Mouse (Mus musculus): Measurements from ENCODE around the gene Dop1b. TPM values are rescaled to one million over a fixed set of nuclear protein-coding genes. Genes with fewer than 3 reads are reported as not detected.

Dop1b gene
- polyA plus RNA-seq, 1 experiment from 2014 or later, result 11.8 TPM

- Histone ChIP-seq H3K27me3 (no peaks in the 10 kb centered on the region), H3K4me2 (no peak overlapping the region), H3K9ac (no peak overlapping the region), H3K9me3 (no peaks in the 10 kb centered on the region), H3K4me3 (no peak overlapping the region), H3K36me3 (peaks cover 15% of the 10 kb centered on the region; the same call in 1 of the 2 replicates), H3K27ac (no peak overlapping the region), H3K4me1 (peaks cover 7% of the 10 kb centered on the region; the same call in 1 of the 2 replicates)
- ATAC-seq (ENCODE audit: insufficient number of reproducible peaks, insufficient read depth, low FRiP score, low TSS enrichment, low read depth), result no peak
- WGBS, result 73% methylated on average over 3 of the region's 3 CpGs
Observed at GRCm38 (mm10) chr16:93799071-93799470, 87.4 kb downstream of the Dop1b start.

- Histone ChIP-seq H3K9me3 (no peaks in the 10 kb centered on the region), H3K36me3 (peaks cover 12% of the 10 kb centered on the region; the same call in 1 of the 2 replicates)
- ATAC-seq (ENCODE audit: insufficient number of reproducible peaks, insufficient read depth, low FRiP score, low TSS enrichment, low read depth), result no peak
Observed at GRCm38 (mm10) chr16:93799936-93800335, 88.2 kb downstream of the Dop1b start.

GRCm38 (mm10) chr16:93807167-93807566, 95.5 kb downstream of the Dop1b start:
- 90% methylated on average over 6 of the region's 6 CpGs for WGBS
- peaks cover 7% of the 10 kb centered on the region for H3K9me3 ChIP-seq
- no peak overlapping the region for H3K4me2 ChIP-seq
- peak overlapping the region; percentile 72; the same call in 1 of the 2 replicates for H3K27ac ChIP-seq
- peaks cover 38% of the 10 kb centered on the region for H3K4me1 ChIP-seq
- no peak overlapping the region for H3K4me3 ChIP-seq
- ATAC-seq (ENCODE audit: insufficient number of reproducible peaks, insufficient read depth, low FRiP score, low TSS enrichment, low read depth), result no peak
- peaks cover 22% of the 10 kb centered on the region for H3K36me3 ChIP-seq
- no peak overlapping the region for H3K9ac ChIP-seq
- no peaks in the 10 kb centered on the region for H3K27me3 ChIP-seq

More at GRCm38 (mm10) chr16:93799936-93800335, 88.2 kb downstream of the Dop1b start:
- Histone ChIP-seq H3K4me1 (peaks cover 7% of the 10 kb centered on the region; the same call in 1 of the 2 replicates), H3K9ac (no peak overlapping the region), H3K27me3 (no peaks in the 10 kb centered on the region), H3K4me3 (no peak overlapping the region), H3K4me2 (no peak overlapping the region), H3K27ac (no peak overlapping the region)
- WGBS, result 95% methylated on average over 16 of the region's 16 CpGs

GRCm38 (mm10) chr16:93807961-93808554, 96.4 kb downstream of the Dop1b start:
- Histone ChIP-seq H3K27ac (peak overlapping the region; percentile 72), H3K9ac (no peak overlapping the region), H3K4me3 (no peak overlapping the region), H3K9me3 (peaks cover 7% of the 10 kb centered on the region), H3K4me2 (no peak overlapping the region), H3K4me1 (peaks cover 38% of the 10 kb centered on the region), H3K27me3 (no peaks in the 10 kb centered on the region), H3K36me3 (peaks cover 25% of the 10 kb centered on the region)
- no peak for ATAC-seq (ENCODE audit: insufficient number of reproducible peaks, insufficient read depth, low FRiP score, low TSS enrichment, low read depth)
- WGBS, result 5% methylated on average over 8 of the region's 8 CpGs

DNA sequence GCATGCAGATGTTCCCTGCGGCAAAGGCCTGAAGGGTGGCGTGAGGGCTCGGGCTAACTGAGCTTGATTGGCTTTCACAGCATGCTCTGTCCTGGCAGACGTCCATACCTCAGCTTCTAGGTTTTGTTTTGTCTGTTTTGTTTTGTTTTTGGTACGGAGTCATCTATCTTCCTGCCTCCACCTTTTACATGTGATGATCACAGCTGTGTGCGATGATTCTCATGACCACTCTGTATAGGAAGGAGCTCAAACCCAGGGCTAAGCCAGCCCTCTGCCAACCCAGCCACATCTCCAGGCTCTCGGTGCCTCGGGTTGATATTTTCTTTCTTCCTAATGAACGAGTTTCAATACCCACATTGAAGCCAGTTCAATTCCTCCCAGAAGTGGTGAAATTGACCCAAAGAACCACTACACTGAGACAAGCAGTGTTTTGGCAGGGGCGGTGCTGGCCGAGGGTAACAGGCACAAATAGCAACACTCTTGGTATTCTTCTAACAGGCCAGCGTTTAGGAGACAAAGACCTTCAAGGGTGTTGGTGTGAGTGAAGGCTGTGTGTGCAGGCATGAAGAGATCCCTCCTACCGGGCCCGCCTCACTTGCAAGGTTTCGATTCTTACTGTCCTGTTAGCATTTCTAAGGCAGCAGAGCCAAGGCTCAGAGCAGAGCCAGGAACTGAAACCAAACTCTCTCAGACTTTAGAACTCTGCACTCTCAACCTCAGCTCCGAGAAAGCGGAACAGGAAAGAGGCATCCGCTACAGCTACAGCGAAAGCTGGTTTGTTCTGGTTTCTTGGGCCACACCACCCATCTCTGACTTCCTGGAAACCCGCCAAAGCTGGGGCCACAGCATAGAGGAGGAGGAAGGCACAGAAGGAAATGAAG, 104.4 kb downstream of the Dop1b start:
- H3K9me3 ChIP-seq, result peaks cover 7% of the 10 kb centered on the region
- no peak overlapping the region for H3K4me3 ChIP-seq
- peak overlapping the region; percentile 68 for H3K27ac ChIP-seq
- H3K4me1 ChIP-seq, result peaks cover 7% of the 10 kb centered on the region
- 61% methylated on average over 20 of the region's 20 CpGs for WGBS
- H3K27me3 ChIP-seq, result no peaks in the 10 kb centered on the region
- peak; percentile 62; the same call in 1 of the 2 replicates for ATAC-seq (ENCODE audit: insufficient number of reproducible peaks, insufficient read depth, low FRiP score, low TSS enrichment, low read depth)
- peaks cover 13% of the 10 kb centered on the region for H3K36me3 ChIP-seq
- peak overlapping the region; percentile 16; the same call in 1 of the 2 replicates for H3K9ac ChIP-seq
- no peak overlapping the region for H3K4me2 ChIP-seq

- H3K27ac ChIP-seq, result peak overlapping the region; percentile 68
- no peak for ATAC-seq (ENCODE audit: insufficient number of reproducible peaks, insufficient read depth, low FRiP score, low TSS enrichment, low read depth)
- 76% methylated on average over 7 of the region's 7 CpGs for WGBS
Observed at GRCm38 (mm10) chr16:93816861-93817260, 105.2 kb downstream of the Dop1b start.

DNA sequence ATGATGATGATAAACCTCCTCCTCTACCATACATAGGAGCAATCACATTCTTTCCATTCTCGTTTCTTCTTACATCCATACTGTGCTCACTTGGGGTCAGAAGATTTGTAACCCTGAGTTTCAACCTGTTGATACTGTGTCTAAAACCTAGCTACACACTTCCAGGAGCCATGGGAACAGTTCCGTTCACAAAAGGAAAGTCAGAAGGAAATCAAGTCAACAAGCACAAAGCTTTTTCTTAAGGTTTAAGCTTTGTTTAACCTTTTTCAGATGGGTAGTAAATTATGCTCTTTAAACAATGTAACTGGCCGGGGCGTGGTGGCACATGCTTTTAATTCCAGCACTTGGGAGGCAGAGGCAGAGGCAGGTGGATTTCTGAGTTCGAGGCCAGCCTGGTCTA, 105.7 kb downstream of the Dop1b start:
- WGBS, result 77% methylated on average over 5 of the region's 5 CpGs
- no peak overlapping the region for H3K4me2 ChIP-seq
- peaks cover 7% of the 10 kb centered on the region for H3K4me1 ChIP-seq
- H3K9me3 ChIP-seq, result 0 out of 2 replicates have a peak, but pooled peaks cover 4% of the 10 kb centered on the region
- no peak for ATAC-seq (ENCODE audit: insufficient number of reproducible peaks, insufficient read depth, low FRiP score, low TSS enrichment, low read depth)
- no peak overlapping the region for H3K4me3 ChIP-seq
- H3K27me3 ChIP-seq, result no peaks in the 10 kb centered on the region
- H3K36me3 ChIP-seq, result peaks cover 1% of the 10 kb centered on the region
- H3K27ac ChIP-seq, result no peak overlapping the region
- H3K9ac ChIP-seq, result no peak overlapping the region

More at GRCm38 (mm10) chr16:93816861-93817260, 105.2 kb downstream of the Dop1b start:
- peaks cover 7% of the 10 kb centered on the region for H3K4me1 ChIP-seq
- H3K4me2 ChIP-seq, result no peak overlapping the region
- H3K27me3 ChIP-seq, result no peaks in the 10 kb centered on the region
- no peak overlapping the region for H3K4me3 ChIP-seq
- H3K9ac ChIP-seq, result no peak overlapping the region
- peaks cover 6% of the 10 kb centered on the region for H3K36me3 ChIP-seq
- H3K9me3 ChIP-seq, result 0 out of 2 replicates have a peak, but pooled peaks cover 1% of the 10 kb centered on the region

GRCm38 (mm10) chr16:93818691-93819324, 107.1 kb downstream of the Dop1b start:
- Histone ChIP-seq H3K4me1 (peaks cover 7% of the 10 kb centered on the region), H3K4me3 (no peak overlapping the region), H3K27me3 (no peaks in the 10 kb centered on the region), H3K36me3 (no peaks in the 10 kb centered on the region), H3K27ac (no peak overlapping the region), H3K4me2 (no peak overlapping the region), H3K9me3 (peaks cover 10% of the 10 kb centered on the region; the same call in 1 of the 2 replicates), H3K9ac (no peak overlapping the region)
- ATAC-seq (ENCODE audit: insufficient number of reproducible peaks, insufficient read depth, low FRiP score, low TSS enrichment, low read depth), result no peak
- WGBS, result 64% methylated on average over 12 of the region's 12 CpGs

DNA sequence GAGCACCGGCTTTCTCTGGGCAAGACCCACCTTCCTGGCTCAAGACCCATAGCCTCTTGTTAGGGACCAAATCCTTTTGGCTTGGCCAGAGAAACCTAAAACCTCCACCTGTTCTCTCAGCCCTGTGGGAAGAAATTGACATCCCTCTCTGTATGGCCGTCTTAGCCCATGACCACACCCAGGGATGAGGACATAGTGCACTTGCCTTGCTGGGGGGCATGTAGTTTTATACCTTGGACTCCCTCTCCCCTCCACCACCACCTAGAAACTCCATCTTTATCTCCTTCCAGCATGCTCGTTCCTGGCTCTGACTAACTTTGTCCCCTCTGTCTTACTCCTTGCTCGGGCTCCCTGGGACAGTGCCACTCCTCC, 107.6 kb downstream of the Dop1b start:
- no peak overlapping the region for H3K27ac ChIP-seq
- no peak overlapping the region for H3K4me3 ChIP-seq
- peaks cover 10% of the 10 kb centered on the region; the same call in 1 of the 2 replicates for H3K9me3 ChIP-seq
- no peaks in the 10 kb centered on the region for H3K27me3 ChIP-seq
- ATAC-seq (ENCODE audit: insufficient number of reproducible peaks, insufficient read depth, low FRiP score, low TSS enrichment, low read depth), result no peak
- H3K4me2 ChIP-seq, result no peak overlapping the region
- H3K9ac ChIP-seq, result no peak overlapping the region
- peaks cover 7% of the 10 kb centered on the region for H3K4me1 ChIP-seq
- WGBS, result 81% methylated on average over 4 of the region's 4 CpGs
- H3K36me3 ChIP-seq, result no peaks in the 10 kb centered on the region

DNA sequence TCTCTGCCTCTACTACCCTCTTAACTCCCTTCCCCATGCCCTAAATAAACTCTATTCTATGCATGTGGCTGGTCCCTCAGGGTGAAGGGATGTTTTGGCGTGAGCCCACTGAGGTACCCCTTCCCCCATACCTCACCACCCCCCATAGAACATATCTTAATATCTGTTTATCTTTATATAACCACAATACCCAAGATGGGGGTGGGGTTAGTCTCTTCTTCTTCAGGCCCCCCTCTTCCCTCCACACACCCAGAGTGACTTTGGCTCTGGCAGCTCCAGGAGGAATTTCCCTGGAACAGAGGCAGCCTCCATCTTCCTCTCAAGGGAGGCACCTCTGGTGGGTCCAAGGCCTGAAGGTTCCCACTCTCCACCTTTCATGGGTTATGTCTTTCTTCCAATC, 108.3 kb downstream of the Dop1b start:
- Histone ChIP-seq H3K27ac (no peak overlapping the region), H3K36me3 (no peaks in the 10 kb centered on the region), H3K27me3 (no peaks in the 10 kb centered on the region), H3K4me3 (no peak overlapping the region), H3K4me2 (no peak overlapping the region), H3K4me1 (peaks cover 7% of the 10 kb centered on the region), H3K9ac (no peak overlapping the region), H3K9me3 (peaks cover 10% of the 10 kb centered on the region; the same call in 1 of the 2 replicates)
- 71% methylated on average over 1 of the region's 1 CpGs for WGBS
- ATAC-seq (ENCODE audit: insufficient number of reproducible peaks, insufficient read depth, low FRiP score, low TSS enrichment, low read depth), result no peak

- Histone ChIP-seq H3K27me3 (no peaks in the 10 kb centered on the region), H3K9ac (no peak overlapping the region), H3K27ac (no peak overlapping the region), H3K36me3 (no peaks in the 10 kb centered on the region), H3K9me3 (peaks cover 10% of the 10 kb centered on the region; the same call in 1 of the 2 replicates), H3K4me1 (no peaks in the 10 kb centered on the region), H3K4me2 (no peak overlapping the region), H3K4me3 (no peak overlapping the region)
- no peak for ATAC-seq (ENCODE audit: insufficient number of reproducible peaks, insufficient read depth, low FRiP score, low TSS enrichment, low read depth)
- WGBS, result 93% methylated on average over 3 of the region's 3 CpGs
Observed at GRCm38 (mm10) chr16:93821706-93822105, 110.0 kb downstream of the Dop1b start.

Data from embryonic facial prominence, embryonic 13.5 days (tissue).